Mouse (Mus musculus): ENCODE results near the gene Abl2.

DNA sequence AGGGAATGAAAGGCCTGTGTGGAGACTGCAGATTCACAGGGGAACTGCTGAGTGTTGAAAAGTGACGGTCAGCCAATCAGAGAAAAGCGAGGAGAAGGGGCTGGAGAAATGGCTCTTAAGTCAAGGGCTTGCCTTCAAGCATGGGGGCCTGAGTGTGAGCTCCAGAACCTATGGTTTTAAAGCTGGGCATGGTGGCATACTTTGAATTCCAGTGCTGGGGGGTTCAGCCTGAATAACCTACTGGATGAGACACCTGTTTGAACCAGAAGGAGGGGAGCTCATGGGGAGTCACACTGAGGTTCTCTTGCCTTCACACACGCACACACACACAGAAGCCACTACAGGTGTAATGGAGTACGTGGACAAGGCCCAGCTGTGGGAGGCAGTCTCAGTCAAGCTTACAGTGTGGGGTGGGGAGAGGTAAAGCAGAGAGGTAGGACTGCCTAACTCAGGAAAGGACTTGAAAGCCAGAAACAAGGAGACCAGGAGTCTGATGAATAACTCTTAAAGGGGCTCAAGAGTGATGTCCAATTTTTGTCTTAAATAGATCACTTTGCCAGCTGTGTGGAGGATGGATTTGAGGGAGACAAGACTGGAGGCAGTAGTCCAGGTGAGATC lies 61.8 kb downstream of the Abl2 start:
- TF ChIP-seq CTCF (IDR thresholded peaks at IDR 0.05; ENCODE audit: low read depth, low read length) (no peak), POLR2A (IDR thresholded peaks at IDR 0.05; ENCODE audit: extremely low read depth, insufficient read depth, low read length) (no peak)

All from liver, adult 2 months (tissue).